12 mouse cellular contexts compared by ENCODE assay signal in genomic region chr11:57647446-57647845, GRCm38 (mm10). TPM values are rescaled to one million over a fixed set of nuclear protein-coding genes. Genes with fewer than 3 reads are reported as not detected.
A peak's percentile ranks its signal among the peaks of the same experiment; 100 is the strongest.
DNase-seq lines count a peak whose midpoint lies in the region; ATAC-seq and TF ChIP-seq lines count a peak whose summit lies in the region.
"Had no signal": no experiment of that assay in that cellular context is flagged by ENCODE, and none has a peak within 500 bp of the region (broad histone marks: within the 10 kb centered on the region; RNA-seq: fewer than 3 reads in every experiment).

No protein-coding gene starts in this region.

- H3K9me3 ChIP-seq in embryonic facial prominence, embryonic 15.5 days (replicated peaks): no peaks in the 10 kb centered on the region
- H3K9me3 ChIP-seq in liver, embryonic 13.5 days (replicated peaks): no peaks in the 10 kb centered on the region

- no peak for ATAC-seq in embryonic facial prominence, embryonic 15.5 days (ENCODE audit: insufficient number of reproducible peaks, low FRiP score, low TSS enrichment, low read depth)
- ATAC-seq in liver, embryonic 13.5 days (ENCODE audit: low read depth): no peak
- ATAC-seq in activated CD4-positive, CD25-positive, alpha-beta regulatory T cell, adult 4 months: no peak

- peak overlapping the region; percentile 95; the same call in 1 of the 2 replicates for H3K4me2 ChIP-seq in embryonic facial prominence, embryonic 15.5 days (replicated peaks)
- H3K4me2 ChIP-seq in liver, embryonic 13.5 days: peak overlapping the region; percentile 99

- DNase-seq in heart, adult 11 months: peak; percentile 80
- no peak for DNase-seq in heart, adult 18-20 months
- DNase-seq in Muller cell, postnatal 12 days (ENCODE audit: inconsistent ontology term): peak; percentile 24
- DNase-seq in liver, embryonic 13.5 days: no peak
- no peak for DNase-seq in layer of hippocampus, adult 2 months (ENCODE audit: low spot score in 2 of 2)
- DNase-seq in left cerebral cortex, adult 18-20 months (ENCODE audit: low spot score in 2 of 2): no peak
- DNase-seq: cerebellum, postnatal 14 days; kidney, postnatal 14 days; lung, embryonic 14.5 days; thymus, postnatal 25 days had no signal

- WGBS in embryonic facial prominence, embryonic 15.5 days: 60% methylated on average over 5 of the region's 5 CpGs
- 73% methylated on average over 5 of the region's 5 CpGs for WGBS in liver, embryonic 13.5 days (ENCODE audit: insufficient replicate concordance)

- H3K27ac ChIP-seq in embryonic facial prominence, embryonic 15.5 days (replicated peaks): no peak overlapping the region
- peak overlapping the region; percentile 47 for H3K27ac ChIP-seq in liver, embryonic 13.5 days
- H3K27ac ChIP-seq in layer of hippocampus, adult 2 months: no peak overlapping the region

- H3K4me3 ChIP-seq in embryonic facial prominence, embryonic 15.5 days (replicated peaks): no peak overlapping the region
- peak overlapping the region; percentile 98 for H3K4me3 ChIP-seq in liver, embryonic 13.5 days (replicated peaks)
- H3K4me3 ChIP-seq in layer of hippocampus, adult 2 months: no peak overlapping the region

- H3K9ac ChIP-seq in embryonic facial prominence, embryonic 15.5 days: no peak overlapping the region
- peak overlapping the region; percentile 99 for H3K9ac ChIP-seq in liver, embryonic 13.5 days
- H3K9ac ChIP-seq: lung, embryonic 14.5 days had no signal

- H3K36me3 ChIP-seq in embryonic facial prominence, embryonic 15.5 days: no peaks in the 10 kb centered on the region
- peaks cover 22% of the 10 kb centered on the region for H3K36me3 ChIP-seq in liver, embryonic 13.5 days

- peaks cover 68% of the 10 kb centered on the region for H3K4me1 ChIP-seq in embryonic facial prominence, embryonic 15.5 days
- peaks cover 82% of the 10 kb centered on the region for H3K4me1 ChIP-seq in liver, embryonic 13.5 days (replicated peaks)

- 0 out of 2 replicates have a peak, but pooled peaks cover 2% of the 10 kb centered on the region for H3K27me3 ChIP-seq in embryonic facial prominence, embryonic 15.5 days
- peaks cover 5% of the 10 kb centered on the region; the same call in 1 of the 2 replicates for H3K27me3 ChIP-seq in liver, embryonic 13.5 days

- no peak for TF ChIP-seq CTCF in layer of hippocampus, adult 2 months (conservative IDR thresholded peaks at IDR 0.05)

RNA-seq across cellular contexts. Expression of gene Galnt10, which starts 2.2 kb away (rescaled TPM):
- total RNA-seq in heart, adult 18-20 months (2021): 1 to 10 TPM; 7.2 to 8.0 TPM
- polyA plus RNA-seq in embryonic facial prominence, embryonic 15.5 days (2015; fragmentation: Nextera tagmentation; extraction: Ambion mirVana): 26.3 and 27.5 TPM in 2 replicates
- polyA plus RNA-seq in liver, embryonic 13.5 days (2015; fragmentation: Nextera tagmentation; extraction: Ambion mirVana): 23.6 and 27.5 TPM in 2 replicates
- 1 to 10 TPM; 6.3 TPM for total RNA-seq in layer of hippocampus, adult 2 months (2021)
- 1 to 10 TPM; 6.4 to 6.6 TPM for total RNA-seq in left cerebral cortex, adult 18-20 months (2021)
- 1 to 10 TPM; 4.1 to 7.6 TPM for polyA plus RNA-seq in activated CD4-positive, CD25-positive, alpha-beta regulatory T cell, adult 4 months (2017; shearing (Covaris generic))

Comparison
In these comparisons a context has a peak if more than half of its experiments do, and no peak if none do; other contexts are left out.
1. DNase-seq: peak in heart, adult 11 months (single experiment) and Muller cell, postnatal 12 days (single experiment); none in heart, adult 18-20 months (0 of 2), liver, embryonic 13.5 days (single experiment), layer of hippocampus, adult 2 months (0 of 2) and left cerebral cortex, adult 18-20 months (0 of 2).